22 mouse cellular contexts compared by ENCODE assay signal in the genomic region with DNA sequence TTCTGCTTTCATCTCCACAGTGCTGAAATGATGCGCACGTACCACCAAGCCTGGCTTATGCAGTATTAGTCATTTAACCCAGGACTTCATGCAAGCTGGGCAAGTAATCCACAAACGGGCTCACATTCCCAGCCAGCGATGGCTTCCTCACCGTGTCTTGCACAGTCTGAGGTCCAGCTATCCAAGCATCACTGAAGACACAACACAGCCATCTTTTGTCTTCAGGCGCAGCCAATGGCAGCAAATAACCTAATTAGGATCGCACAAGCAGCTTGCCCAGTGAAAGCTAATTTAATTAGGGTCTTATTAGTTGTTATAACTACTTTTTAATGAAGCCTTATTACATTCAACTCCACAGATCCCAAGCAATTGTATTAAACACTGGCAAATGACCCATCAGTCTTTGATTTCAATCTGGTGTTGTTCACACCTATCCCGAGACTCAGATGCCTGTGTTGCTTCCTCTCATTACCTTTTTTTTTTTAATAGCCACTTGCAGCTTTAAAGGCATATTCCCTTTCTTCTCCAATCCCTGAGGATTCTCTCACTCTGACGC.
A peak's percentile ranks its signal among the peaks of the same experiment; 100 is the strongest.
DNase-seq lines count a peak whose midpoint lies in the region; ATAC-seq lines count a peak whose summit lies in the region.
"Had no signal": no experiment of that assay in that cellular context is flagged by ENCODE, and none has a peak within 500 bp of the region (broad histone marks: within the 10 kb centered on the region; RNA-seq: fewer than 3 reads in every experiment).

No protein-coding gene starts in this region.

- peak; percentile 67 for DNase-seq in forebrain, embryonic 11.5 days (ENCODE audit: low spot score)
- DNase-seq in forebrain, embryonic 10.5 days (ENCODE audit: extremely low spot score, low spot score): no peak
- peak; percentile 15 for DNase-seq in MN1 (ENCODE audit: low spot score)
- DNase-seq in forebrain, embryonic 14.5 days (ENCODE audit: low spot score): peak; percentile 69
- DNase-seq in retina, embryonic 14.5 days (ENCODE audit: low spot score): peak; percentile 40
- no peak for DNase-seq in adrenal gland, postnatal 4 days (ENCODE audit: low spot score in 2 of 2)
- DNase-seq: adrenal gland, postnatal 14 days; B cell, adult 2 months; cerebellum, adult 2 months; cerebellum, postnatal 10 days; gastrocnemius, postnatal 36 days; heart, adult 18-20 months; heart, postnatal 10 days; heart, postnatal 4 days; kidney, adult 18-20 months had no signal

- H3K27me3 ChIP-seq in forebrain, embryonic 11.5 days (ENCODE audit: control insufficient read depth, insufficient read depth, low read length): peaks cover 9% of the 10 kb centered on the region
- peaks cover 70% of the 10 kb centered on the region for H3K27me3 ChIP-seq in forebrain, embryonic 10.5 days (ENCODE audit: poor library complexity, severe bottlenecking)
- H3K27me3 ChIP-seq in forebrain, embryonic 14.5 days (replicated peaks; ENCODE audit: control insufficient read depth, insufficient read depth, low read length): peaks cover 13% of the 10 kb centered on the region; the same call in 1 of the 2 replicates
- H3K27me3 ChIP-seq: intestine, embryonic 15.5 days had no signal

- H3K4me3 ChIP-seq in forebrain, embryonic 11.5 days (ENCODE audit: low read depth, low read length): no peak overlapping the region
- no peak overlapping the region for H3K4me3 ChIP-seq in forebrain, embryonic 10.5 days
- no peak overlapping the region for H3K4me3 ChIP-seq in forebrain, embryonic 14.5 days (ENCODE audit: low read depth, low read length)
- H3K4me3 ChIP-seq: embryonic facial prominence, embryonic 10.5 days; erythroblast, embryonic 14.5 days; heart, embryonic 10.5 days; intestine, embryonic 15.5 days had no signal

- H3K9me3 ChIP-seq in forebrain, embryonic 11.5 days (ENCODE audit: control insufficient read depth, low read length): no peaks in the 10 kb centered on the region
- no peaks in the 10 kb centered on the region for H3K9me3 ChIP-seq in forebrain, embryonic 10.5 days
- H3K9me3 ChIP-seq in forebrain, embryonic 14.5 days (replicated peaks; ENCODE audit: control insufficient read depth, low read length): no peaks in the 10 kb centered on the region
- H3K9me3 ChIP-seq: embryonic facial prominence, embryonic 10.5 days; G1E; heart, embryonic 10.5 days; intestine, embryonic 15.5 days had no signal

- H3K4me2 ChIP-seq in forebrain, embryonic 11.5 days (ENCODE audit: low read depth, low read length, severe bottlenecking): no peak overlapping the region
- no peak overlapping the region for H3K4me2 ChIP-seq in forebrain, embryonic 14.5 days (ENCODE audit: low read length)
- H3K4me2 ChIP-seq: intestine, embryonic 15.5 days had no signal

- 46% methylated on average over 9 of the region's 9 CpGs for WGBS in forebrain, embryonic 11.5 days
- WGBS in forebrain, embryonic 10.5 days: 62% methylated on average over 9 of the region's 9 CpGs
- 17% methylated on average over 9 of the region's 9 CpGs for WGBS in forebrain, embryonic 14.5 days

- no peaks in the 10 kb centered on the region for H3K4me1 ChIP-seq in forebrain, embryonic 11.5 days (replicated peaks; ENCODE audit: control insufficient read depth, insufficient read depth, low read length)
- peaks cover 6% of the 10 kb centered on the region for H3K4me1 ChIP-seq in forebrain, embryonic 10.5 days
- H3K4me1 ChIP-seq in forebrain, embryonic 14.5 days (ENCODE audit: control insufficient read depth, insufficient read depth, low read length): no peaks in the 10 kb centered on the region
- H3K4me1 ChIP-seq: intestine, embryonic 15.5 days had no signal

- H3K36me3 ChIP-seq in forebrain, embryonic 11.5 days (ENCODE audit: control insufficient read depth, insufficient read depth, low read length): no peaks in the 10 kb centered on the region
- H3K36me3 ChIP-seq in forebrain, embryonic 10.5 days (replicated peaks): no peaks in the 10 kb centered on the region
- H3K36me3 ChIP-seq in forebrain, embryonic 14.5 days (ENCODE audit: control insufficient read depth, insufficient read depth, low read length): no peaks in the 10 kb centered on the region
- H3K36me3 ChIP-seq: embryonic facial prominence, embryonic 10.5 days; G1E; heart, embryonic 10.5 days; intestine, embryonic 15.5 days had no signal

- no peak overlapping the region for H3K27ac ChIP-seq in forebrain, embryonic 11.5 days (ENCODE audit: low read depth, low read length)
- H3K27ac ChIP-seq in forebrain, embryonic 10.5 days: no peak overlapping the region
- H3K27ac ChIP-seq in forebrain, embryonic 14.5 days (ENCODE audit: low read depth, low read length): no peak overlapping the region
- H3K27ac ChIP-seq: embryonic facial prominence, embryonic 10.5 days; heart, embryonic 10.5 days; intestine, embryonic 15.5 days had no signal

- no peak overlapping the region for H3K9ac ChIP-seq in forebrain, embryonic 11.5 days (ENCODE audit: low read length)
- no peak overlapping the region for H3K9ac ChIP-seq in forebrain, embryonic 14.5 days (ENCODE audit: low read length)
- H3K9ac ChIP-seq: intestine, embryonic 15.5 days had no signal

- peak; percentile 79 for ATAC-seq in forebrain, embryonic 11.5 days (replicated peaks; ENCODE audit: low FRiP score)
- peak; percentile 82 for ATAC-seq in forebrain, embryonic 14.5 days
- no peak for ATAC-seq in monocyte, adult 5-6 weeks (replicated peaks; ENCODE audit: insufficient number of reproducible peaks, low FRiP score, low TSS enrichment, poor library complexity, severe bottlenecking)
- ATAC-seq: CD4-positive, CD25-positive, alpha-beta regulatory T cell, adult 4 months; intestine, embryonic 15.5 days had no signal

Comparison
In these comparisons a context has a peak if more than half of its experiments do, and no peak if none do; other contexts are left out.
1. DNase-seq: peak in forebrain, embryonic 11.5 days (single experiment), MN1 (single experiment), forebrain, embryonic 14.5 days (single experiment) and retina, embryonic 14.5 days (single experiment); none in forebrain, embryonic 10.5 days (single experiment) and adrenal gland, postnatal 4 days (0 of 2).